Mouse (Mus musculus): ENCODE measurements around the gene Slc3a1.

The Slc3a1 gene

DNA sequence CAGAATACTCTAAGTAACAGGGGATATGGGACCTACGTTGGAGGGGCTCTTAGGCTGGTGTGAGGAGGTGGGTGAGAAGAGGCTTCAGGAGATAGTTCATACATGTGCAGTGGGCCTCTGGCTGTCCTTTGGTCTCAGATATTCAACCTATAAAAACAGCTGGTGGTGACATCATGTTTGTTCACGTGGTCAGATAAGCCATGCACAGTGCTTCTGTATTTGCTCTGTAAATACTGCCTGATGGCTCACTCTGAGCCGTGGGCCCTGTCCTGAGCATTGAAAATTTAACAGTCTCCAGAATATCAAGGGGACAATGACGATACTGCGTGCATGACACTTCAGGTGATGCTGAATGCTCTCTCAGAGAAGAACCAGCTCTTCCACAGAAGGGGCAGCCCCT is 9.7 kb downstream of the Slc3a1 start:
- no peak for DNase-seq (ENCODE audit: low spot score in 2 of 2)

DNA sequence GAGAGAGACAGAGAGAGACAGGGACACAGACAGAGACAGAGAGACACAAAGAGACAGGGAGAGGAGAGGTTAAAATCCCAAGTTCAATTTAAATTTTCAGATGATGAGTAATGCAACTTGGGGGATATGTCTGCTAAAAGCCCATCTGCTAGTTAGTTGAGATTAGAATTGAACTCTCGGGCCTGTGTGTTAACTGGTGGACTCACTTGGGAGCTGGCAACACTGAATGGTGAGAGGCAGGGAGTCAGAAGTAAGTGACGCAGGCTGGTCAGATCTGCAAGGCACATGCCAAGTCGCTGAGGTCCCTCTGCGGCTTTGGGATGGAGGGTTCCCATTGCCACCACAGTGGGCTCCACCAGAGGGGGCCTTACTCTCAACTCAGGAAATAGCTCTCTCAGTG is 10.1 kb downstream of the Slc3a1 start:
- DNase-seq (ENCODE audit: low spot score in 2 of 2): no peak

DNA sequence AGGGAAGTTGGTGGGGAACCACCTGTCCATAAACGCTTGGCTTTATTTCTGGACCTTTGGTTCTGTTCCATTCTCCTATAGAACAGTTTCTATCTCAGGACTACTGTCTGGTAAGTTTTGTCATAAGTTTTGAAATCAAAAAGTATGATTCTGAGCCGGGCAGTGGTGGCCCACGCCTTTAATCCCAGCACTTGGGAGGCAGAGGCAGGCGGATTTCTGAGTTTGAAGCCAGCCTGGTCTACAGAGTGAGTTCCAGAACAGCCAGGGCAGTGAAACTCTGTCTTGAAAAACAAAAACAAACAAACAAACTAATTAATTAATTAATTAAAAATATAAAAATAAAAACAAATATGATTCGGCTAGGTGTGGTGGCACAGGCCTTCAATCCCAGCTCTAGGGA is 10.6 kb downstream of the Slc3a1 start:
- no peak for DNase-seq (ENCODE audit: low spot score in 2 of 2)

DNA sequence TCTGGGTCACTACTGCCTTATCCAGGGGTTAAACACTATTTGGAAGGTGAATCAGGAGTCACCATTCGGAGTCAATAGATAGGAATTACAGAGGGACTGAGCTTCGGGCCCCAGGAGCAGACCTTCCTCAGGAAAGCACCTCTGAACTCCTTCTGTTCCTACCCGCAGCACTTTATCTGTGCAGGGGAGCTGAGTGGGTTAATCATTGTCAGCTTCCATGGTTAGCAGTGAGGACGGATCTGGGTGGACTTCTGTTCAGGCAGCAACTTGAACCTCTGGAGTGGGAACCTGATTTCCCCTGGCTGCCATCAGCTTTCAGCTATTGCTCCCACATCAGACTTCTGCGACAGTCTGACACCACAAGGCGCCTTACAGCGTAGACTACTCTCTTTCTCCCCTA is 12.7 kb downstream of the Slc3a1 start:
- no peak for DNase-seq (ENCODE audit: low spot score in 2 of 2)

DNA sequence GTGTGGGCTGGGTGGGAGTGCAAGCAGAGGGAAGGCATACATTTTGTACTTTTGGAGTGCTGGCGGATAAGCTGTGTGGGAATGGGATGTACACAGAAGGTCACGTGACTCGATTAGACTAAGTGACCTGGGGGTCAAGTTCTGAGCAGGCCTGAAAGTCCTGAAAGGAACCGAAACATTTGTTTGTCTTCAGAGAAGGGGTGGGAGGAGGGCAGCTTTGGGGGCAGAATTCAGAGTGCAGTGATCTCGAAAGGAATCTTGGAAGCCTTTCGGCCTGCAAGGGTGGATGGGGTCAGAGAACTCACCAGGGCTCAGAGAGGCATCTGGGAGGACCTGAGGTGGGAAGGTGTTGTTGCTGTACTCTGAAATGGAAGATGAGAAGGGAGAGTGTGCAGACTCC is 14.2 kb downstream of the Slc3a1 start:
- no peak for DNase-seq (ENCODE audit: low spot score in 2 of 2)

DNA sequence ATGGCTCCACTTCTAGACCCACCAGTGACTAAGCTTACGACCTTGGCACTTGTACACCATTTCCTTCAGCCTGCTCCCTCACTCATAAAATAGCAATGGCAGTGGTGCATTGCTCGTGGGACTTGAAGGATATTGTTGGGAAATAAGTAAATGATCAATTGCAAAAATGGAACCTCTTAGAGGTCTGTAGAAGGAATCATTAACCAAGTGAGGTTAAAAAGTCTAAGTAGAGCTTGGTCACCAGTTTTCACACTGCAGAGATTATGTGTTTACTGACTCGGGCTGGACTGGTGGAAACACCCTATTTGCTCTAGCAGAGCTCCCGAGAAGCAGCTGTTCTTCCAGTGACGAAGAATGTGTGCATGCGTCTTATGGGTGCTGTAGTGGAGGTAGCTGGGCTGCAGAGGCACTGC is 15.2 kb downstream of the Slc3a1 start:
- no peak for DNase-seq (ENCODE audit: low spot score in 2 of 2)

DNA sequence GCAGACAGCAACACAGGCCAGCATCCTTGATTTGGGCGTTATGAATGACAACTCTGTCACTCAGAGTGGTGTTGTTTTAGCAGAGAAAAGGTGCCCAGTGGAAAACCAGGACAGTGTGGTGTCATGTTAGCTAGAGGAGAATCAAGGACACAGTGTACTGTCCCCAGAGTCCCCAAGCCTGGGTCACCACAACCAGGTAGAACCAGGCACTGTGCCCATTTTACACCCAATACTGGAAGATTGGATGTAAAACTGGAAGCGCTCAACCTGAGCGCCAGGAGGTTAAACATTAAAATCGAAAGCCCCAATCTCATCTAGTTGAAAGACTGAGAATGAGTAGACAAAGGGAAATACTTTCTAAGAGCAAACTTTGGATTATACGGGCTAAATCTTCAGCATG is 16.3 kb downstream of the Slc3a1 start:
- DNase-seq (ENCODE audit: low spot score in 2 of 2): no peak

DNA sequence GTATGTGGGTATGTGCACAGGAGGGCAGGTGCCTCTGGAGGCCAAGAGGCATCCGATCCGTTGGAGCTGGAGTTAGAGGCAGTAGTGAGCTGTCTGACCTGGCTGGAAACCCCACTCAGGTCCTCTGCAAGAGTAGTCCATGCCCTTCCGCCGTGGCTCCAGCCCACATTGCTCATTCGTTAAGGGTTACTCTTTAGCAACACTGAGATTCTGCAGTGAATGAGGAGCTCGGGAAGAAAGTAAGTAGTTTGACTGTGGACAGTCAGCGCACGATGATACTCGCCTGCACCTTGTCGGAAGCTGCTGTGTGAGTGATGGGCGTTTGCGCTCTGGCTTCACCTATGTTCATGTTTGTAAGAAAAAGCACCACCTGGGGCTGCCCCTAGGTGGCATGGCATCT is 17.0 kb downstream of the Slc3a1 start:
- DNase-seq (ENCODE audit: low spot score in 2 of 2): no peak

DNA sequence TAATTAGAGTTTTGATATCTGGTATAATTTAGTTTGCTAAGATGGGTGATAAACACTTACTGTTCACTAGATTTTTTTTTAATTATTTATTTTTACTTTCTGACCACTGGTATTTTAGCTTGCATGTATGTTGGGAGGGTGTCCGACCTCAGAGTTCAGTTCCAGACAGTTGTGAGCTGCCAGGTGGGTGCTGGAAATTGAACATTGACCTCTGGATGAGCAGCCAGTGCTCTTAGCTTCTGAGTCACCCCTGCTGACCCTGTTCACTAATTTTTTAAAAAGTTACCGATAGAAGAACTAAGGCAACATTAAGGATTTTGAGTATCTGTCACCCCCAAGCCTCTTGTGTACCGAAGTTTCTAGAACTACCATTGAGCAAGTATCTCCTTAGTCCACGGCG is 20.2 kb downstream of the Slc3a1 start:
- DNase-seq (ENCODE audit: low spot score in 2 of 2): no peak

DNA sequence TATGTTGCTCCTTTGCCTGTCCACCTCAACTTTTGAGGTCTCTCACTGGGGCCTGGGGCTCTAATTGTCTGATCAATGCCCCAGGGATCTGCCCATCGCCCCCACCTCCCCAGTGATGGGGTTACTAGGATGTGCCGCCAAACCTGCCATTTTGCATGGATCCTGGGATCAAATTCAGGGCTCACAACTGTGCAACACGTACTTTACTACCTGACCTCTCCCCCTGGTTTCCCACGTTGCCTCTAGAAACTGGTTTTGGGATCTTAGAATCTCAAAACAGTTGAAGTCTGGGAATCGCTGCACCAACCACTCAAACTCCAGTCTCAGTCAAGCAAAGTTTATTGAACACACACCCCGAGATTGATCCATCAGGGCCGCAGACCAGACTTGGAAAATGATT is 30.1 kb downstream of the Slc3a1 start:
- no peak for DNase-seq (ENCODE audit: low spot score in 2 of 2)

DNA sequence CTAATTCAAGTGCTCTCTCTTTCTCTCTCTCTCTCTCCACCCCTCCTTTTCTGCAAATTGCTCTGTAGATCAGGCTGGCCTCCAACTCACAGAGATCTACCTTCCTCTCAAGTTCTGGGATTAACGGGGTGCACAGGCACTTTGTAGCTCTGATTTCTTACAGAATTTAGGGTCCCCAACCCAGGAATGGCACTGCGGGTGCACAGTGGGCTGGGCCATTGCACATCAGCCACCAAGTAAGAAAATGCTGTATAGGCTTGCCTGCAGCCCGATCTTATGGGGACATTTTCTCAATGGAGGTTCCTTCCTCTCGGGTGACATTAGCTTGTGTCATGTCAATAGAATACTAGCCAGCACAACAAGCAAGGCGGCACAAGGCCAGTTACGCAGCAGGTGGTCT is 31.0 kb downstream of the Slc3a1 start:
- no peak for DNase-seq (ENCODE audit: low spot score in 2 of 2)

DNA sequence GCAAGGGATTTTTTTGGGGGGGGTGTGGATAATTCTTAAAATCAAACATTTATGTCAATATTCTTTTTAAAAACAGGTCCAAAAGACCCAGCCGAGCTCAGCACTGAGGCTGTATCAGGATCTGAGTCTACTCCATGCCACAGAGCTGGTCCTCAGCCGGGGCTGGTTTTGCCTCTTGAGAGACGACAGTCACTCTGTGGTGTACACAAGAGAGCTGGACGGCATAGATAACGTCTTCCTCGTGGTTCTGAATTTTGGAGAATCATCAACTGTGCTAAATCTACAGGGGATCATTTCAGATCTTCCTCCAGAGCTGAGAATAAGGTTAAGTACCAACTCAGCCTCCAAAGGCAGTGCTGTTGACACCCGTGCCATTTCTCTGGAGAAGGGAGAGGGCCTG is 35.4 kb downstream of the Slc3a1 start:
- no peak for DNase-seq (ENCODE audit: low spot score in 2 of 2)

DNA sequence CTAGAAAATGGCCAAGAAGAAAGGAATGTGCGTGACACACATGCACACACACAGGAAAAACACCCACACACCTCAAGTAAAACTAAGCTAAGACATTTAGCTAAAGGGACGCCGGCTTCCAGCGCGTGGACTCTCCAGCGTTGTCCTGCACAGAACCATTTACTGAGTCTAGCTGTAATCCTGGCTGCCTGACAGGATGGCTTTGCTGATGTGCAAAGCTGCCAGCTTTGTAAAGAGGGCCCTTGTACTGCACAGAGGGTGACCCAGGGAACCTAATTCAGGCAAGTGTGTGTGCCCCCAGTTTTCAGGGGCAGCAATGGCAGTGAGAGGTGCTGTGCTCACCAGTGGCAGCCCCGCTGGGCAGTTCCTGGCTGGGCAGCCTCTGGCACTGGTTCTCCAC is 39.2 kb downstream of the Slc3a1 start:
- DNase-seq (ENCODE audit: low spot score in 2 of 2): no peak

DNA sequence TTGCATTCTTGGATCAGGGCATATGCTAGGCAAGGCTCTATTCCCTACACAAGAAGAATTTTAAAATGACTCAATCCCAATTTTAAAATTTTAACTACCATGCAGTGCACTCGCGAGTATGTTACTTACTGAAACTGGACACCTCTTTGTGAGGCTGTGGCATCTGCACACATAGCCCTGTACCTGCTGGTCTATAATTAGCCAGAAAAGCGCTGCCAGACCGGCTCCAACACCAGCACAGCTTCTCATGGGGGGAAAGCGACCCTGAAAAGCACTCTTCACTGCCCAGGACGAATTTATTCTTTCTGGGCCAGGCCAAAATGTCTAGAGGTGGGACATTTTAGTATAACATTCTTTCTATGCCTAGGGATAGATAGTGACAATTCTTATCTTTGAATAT is 42.5 kb downstream of the Slc3a1 start:
- DNase-seq (ENCODE audit: low spot score in 2 of 2): no peak

DNA sequence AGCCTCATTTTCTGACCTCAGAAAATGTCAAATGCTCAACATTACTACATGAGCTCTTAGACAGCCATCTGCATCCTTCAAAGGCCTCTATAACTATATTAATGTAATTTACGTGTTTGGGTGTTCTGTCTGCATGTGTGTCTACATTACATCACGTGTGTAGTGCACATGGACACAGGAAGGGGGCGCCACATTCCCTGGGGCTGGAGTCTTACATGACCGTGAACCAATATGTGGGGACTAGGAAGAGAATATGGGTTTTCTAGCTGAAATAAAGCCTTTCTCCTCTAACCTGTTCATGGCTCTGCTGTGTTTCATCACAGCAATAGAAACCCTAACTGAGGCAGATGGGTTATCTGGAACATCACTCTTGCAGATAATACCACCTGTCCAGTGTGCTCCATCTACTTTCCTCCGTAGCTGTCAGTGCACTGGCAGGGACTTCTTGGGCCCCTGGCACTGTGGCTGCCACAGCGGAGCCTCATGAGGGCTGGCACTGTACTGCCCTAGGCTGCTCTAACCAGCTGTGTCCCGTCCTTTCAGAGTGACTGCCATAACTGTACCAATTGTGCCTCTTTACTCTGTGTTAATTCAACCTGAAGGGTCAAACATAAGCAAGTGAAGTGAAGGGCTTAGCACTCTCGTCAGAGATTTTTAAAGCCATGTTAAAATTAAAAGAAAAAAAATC is 43.1 kb downstream of the Slc3a1 start:
- no peak for DNase-seq (ENCODE audit: low spot score in 2 of 2)

DNA sequence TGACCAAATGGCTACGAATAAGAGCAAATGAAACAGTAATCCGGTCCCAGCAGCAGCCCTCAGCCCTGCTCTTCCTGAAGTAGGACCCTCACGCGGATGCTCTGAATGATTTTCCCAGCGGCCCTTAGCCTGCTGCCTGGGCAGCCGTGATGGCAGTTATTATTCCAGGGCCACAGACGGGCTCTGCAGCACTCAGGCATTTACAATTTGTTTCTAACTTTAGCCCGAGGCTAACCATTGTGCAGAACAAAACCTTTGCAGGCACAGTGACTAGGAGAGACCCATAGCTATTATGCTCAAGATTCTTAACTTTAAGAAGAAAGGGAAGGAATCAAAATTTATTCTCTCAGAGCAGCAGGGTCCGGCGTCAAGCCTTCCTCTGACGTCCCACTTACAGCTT is 44.2 kb downstream of the Slc3a1 start:
- no peak for DNase-seq (ENCODE audit: low spot score in 2 of 2)

DNA sequence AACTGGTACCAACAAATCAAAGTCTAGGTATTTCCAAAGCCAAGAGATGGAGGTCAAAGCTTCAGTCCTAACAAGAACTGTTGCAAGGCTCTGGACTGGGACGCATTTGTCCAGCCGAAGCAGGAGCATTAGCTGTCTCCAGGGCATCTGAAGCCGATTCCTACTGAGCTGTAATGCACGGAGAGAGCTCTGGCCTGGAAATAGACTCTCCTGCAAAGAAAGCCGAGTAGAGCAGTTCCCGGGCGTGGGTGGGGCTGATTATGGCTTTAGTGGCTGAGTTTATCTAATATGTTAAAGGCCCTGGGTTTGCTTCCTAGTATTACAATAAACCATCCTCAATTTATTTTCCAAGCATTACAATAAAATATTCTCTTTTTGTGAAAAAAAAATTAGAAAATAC is 45.0 kb downstream of the Slc3a1 start:
- no peak for DNase-seq (ENCODE audit: low spot score in 2 of 2)

DNA sequence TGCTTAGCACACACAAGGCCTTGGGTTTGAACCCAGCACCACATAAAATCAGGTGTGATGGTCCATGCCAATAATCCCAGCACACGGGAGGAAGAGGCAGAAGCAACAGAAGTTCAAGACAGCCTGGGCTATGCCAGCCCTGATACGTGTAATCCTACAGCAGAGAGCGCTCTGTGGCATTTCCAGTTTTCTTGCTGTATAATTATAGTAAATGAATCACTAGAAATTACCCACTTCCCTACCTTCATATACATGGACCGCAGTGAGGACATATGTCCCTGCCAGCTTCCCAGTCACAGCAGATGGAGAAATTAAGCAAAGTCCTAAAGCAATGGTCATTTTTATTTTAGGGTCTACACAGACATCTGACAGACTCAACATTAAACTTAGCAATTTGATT is 45.9 kb downstream of the Slc3a1 start:
- no peak for DNase-seq (ENCODE audit: low spot score in 2 of 2)

DNA sequence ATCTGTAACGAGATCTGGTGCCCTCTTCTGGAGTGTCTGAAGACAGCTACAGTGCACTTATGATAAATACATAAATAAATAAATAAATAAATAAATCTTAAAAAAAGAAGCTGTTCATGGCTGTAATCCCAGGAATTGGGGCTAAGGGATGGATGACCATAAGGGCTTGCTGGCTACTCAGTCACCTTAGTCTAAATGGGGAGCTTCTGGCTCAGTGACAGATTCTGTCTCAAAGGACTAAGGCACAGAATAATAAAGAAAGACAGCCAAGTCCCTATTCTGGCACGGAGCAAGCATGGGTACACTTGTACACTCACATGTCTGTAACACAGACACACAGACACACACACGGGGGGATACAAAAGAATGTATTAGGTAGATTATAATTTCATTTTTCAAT is 51.1 kb downstream of the Slc3a1 start:
- no peak for DNase-seq (ENCODE audit: low spot score in 2 of 2)

DNA sequence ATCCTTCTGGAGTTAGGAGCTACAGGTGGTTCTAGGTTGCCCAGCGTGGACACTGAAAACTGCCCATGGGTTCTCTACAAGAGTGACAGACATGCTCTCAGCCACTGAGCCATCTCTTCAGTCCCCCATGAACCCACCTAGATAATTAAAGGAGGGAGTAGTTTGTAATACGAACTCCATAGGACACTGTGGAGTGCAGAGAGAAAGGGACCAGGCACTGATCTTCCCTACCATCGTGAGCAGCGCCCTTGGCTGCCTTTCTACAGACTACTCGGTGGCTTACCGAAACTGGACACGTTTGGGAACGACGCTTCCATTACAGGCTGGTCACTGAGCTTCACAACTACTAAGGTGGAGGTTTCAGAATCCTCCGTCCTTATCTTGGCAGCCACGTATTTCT is 52.6 kb downstream of the Slc3a1 start:
- DNase-seq (ENCODE audit: low spot score in 2 of 2): no peak

DNA sequence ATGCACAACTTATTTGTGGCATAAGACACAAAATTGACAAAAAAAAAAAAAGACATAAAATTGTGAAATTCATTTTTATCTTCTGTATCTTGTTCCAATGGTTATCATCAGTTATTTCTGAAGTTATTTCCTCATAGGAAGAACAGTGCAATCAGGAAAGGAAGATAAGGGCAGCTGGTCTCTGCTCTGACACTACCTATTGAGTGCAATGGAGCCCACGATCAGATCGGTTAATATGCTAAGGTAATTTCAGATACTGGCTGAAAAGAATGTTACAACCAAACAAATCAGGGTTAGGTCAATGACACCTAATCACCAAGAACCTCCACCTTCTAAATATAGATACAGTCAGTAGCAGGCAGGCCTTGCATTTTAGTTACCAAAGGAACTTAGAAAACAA is 57.2 kb downstream of the Slc3a1 start:
- DNase-seq (ENCODE audit: low spot score in 2 of 2): no peak

DNA sequence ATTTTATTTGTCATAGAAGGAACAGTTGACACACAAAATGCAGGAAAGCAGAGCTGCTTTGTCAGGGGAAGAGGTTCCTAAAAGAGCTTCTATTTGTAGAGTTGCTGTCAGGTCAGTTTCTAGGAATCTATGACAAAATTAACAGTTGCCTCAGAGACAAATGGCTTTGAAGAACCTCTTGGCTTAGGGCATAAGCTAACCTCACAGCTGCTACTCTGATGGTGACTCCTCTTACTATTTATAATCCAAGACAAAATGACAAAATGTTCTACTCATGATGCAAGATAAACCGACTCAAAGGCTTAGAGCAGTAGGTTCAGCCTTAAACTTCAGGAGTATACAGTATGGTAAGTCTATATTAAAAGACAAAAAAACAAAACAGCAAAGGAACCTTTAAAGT is 58.3 kb downstream of the Slc3a1 start:
- no peak for DNase-seq (ENCODE audit: low spot score in 2 of 2)

DNA sequence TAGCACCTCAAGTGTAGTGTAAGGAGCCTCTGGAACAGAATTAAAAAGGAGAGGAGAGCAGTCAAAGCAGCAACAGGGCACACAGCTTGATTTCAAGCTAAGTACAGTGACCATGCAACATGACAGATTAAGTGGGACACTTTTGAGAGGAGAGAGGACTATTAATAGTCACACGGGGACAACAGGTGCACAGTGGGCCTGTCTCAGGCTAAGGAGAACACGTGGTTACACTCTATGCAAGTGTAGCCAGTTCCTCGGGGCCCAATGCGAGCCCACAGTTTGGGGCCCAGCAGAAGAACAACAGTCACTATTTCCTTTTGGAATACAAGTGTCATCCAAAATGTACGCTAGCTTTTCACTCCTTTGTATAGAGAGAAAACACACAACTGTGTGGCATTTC is 59.4 kb downstream of the Slc3a1 start:
- DNase-seq (ENCODE audit: low spot score in 2 of 2): no peak

DNA sequence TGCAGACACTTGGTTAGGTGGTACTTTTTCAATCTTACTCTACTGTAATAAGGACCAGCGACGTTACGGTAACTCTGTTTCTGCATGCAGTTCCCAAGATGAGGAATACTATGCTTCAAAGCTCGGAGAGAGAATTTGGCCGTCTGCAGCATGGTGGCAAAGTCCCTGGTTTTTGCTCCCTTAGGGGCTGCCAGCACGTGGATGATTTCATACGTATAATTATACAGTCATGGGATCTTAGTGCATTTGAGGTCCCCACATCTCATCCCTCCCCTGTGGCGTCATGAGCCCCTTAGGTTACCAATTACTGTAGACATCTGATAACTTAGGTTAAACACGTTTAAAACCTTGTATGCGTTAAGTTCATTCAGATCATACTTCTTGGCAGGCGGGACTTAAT is 60.2 kb downstream of the Slc3a1 start:
- no peak for DNase-seq (ENCODE audit: low spot score in 2 of 2)

DNA sequence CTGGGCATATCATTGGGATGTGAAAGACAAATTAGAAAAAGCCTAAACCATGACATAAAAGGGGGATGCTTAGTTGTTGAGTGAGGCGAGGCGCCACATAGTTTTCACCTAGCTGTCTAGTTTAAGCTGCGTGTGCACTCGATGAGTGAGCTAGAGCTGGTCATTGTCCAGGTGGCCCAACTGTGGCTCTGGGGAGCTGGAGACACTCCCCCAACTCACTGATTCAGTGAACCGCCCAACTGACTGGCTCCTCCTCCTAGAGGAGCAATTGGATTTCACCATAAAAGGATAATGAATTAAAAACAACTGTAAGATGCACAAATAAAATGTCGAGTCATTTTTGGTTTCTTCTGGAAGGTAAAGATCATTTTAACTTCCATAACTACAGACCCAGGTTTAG is 60.8 kb downstream of the Slc3a1 start:
- DNase-seq (ENCODE audit: low spot score in 2 of 2): no peak

Data from urinary bladder, adult 18-20 months (tissue).